Mouse (Mus musculus) midbrain, embryonic 15.5 days (tissue): ENCODE results near the gene Myb. TPM values are rescaled to one million over a fixed set of nuclear protein-coding genes. Genes with fewer than 3 reads are reported as not detected.

ENCODE experiments used
- ATAC-seq: fragments of 200-750 bp; cut with Nextera tagmentation; replicated peaks from 2 replicates; pipeline ENCODE4 v1.8.0; 2017; ENCODE audit warnings: moderate TSS enrichment
- H3K27ac ChIP-seq: fragments of 300-500 bp; sonication (generic); 2 replicates; pipeline ENCODE4 v1.5.1; 2015; ENCODE audit warnings: mild to moderate bottlenecking, inconsistent platforms
- H3K27me3 ChIP-seq: fragments of 300-500 bp; sonication (generic); replicated peaks from 2 replicates; pipeline ENCODE4 v1.6.1; 2015; ENCODE audit warnings: inconsistent platforms
- H3K36me3 ChIP-seq: fragments of 300-500 bp; sonication (generic); replicated peaks from 2 replicates; pipeline ENCODE4 v1.6.1; 2015; ENCODE audit warnings: inconsistent platforms
- H3K4me1 ChIP-seq: fragments of 300-500 bp; sonication (generic); 2 replicates; pipeline ENCODE4 v1.6.1; 2015; ENCODE audit warnings: inconsistent platforms
- H3K4me2 ChIP-seq: fragments of 300-500 bp; sonication (generic); 2 replicates; pipeline ENCODE4 v1.6.1; 2015; ENCODE audit warnings: inconsistent platforms, mild to moderate bottlenecking, moderate library complexity
- H3K4me3 ChIP-seq: fragments of 300-500 bp; sonication (generic); 2 replicates; pipeline ENCODE4 v1.5.1; 2015; ENCODE audit warnings: mild to moderate bottlenecking, inconsistent platforms
- H3K9ac ChIP-seq: fragments of 300-500 bp; sonication (generic); 2 replicates; pipeline ENCODE4 v1.6.1; 2015; ENCODE audit warnings: mild to moderate bottlenecking, inconsistent platforms
- H3K9me3 ChIP-seq: fragments of 300-500 bp; sonication (generic); 2 replicates; pipeline ENCODE4 v1.6.1; 2016; ENCODE audit warnings: inconsistent platforms
- WGBS: fragments of 180-500 bp; shearing (Covaris S2); methylation state at CpG from one replicate; pipeline ENCODE4 v1.1.7; 2015; ENCODE audit warnings: mixed read lengths; 5-methylcytosine and 5-hydroxymethylcytosine counted together
- polyA plus RNA-seq: library from polyadenylated mRNA; unstranded; fragments of >200 nt; fragmentation: Nextera tagmentation; extraction: Ambion mirVana; gene quantifications from 2 replicates; pipeline ENCODE4 v1.2.1, GENCODE M21; 2015

The Myb gene
- polyA plus RNA-seq, 1 experiment from 2014 or later, result 3.0 TPM

GRCm38 (mm10) chr10:21162124-21162523 lies 1.3 kb upstream of the Myb start:
- Histone ChIP-seq H3K36me3 (no peaks in the 10 kb centered on the region), H3K4me1 (peaks cover 20% of the 10 kb centered on the region), H3K9me3 (no peaks in the 10 kb centered on the region), H3K9ac (no peak overlapping the region), H3K4me3 (no peak overlapping the region), H3K27ac (no peak overlapping the region), H3K4me2 (peak overlapping the region; percentile 95; the same call in 1 of the 2 replicates), H3K27me3 (peaks cover 21% of the 10 kb centered on the region)
- ATAC-seq, result no peak
- 41% methylated on average over 3 of the region's 3 CpGs for WGBS

- H3K4me2 ChIP-seq, result peak overlapping the region; percentile 95
- peaks cover 21% of the 10 kb centered on the region for H3K27me3 ChIP-seq
- ATAC-seq, result peak; percentile 49
- H3K4me1 ChIP-seq, result peaks cover 20% of the 10 kb centered on the region
- H3K9ac ChIP-seq, result peak overlapping the region; percentile 82
- peak overlapping the region; percentile 86 for H3K4me3 ChIP-seq
- peak overlapping the region; percentile 61 for H3K27ac ChIP-seq
- H3K9me3 ChIP-seq, result no peaks in the 10 kb centered on the region
- WGBS, result 3% methylated on average over 20 of the region's 20 CpGs
- no peaks in the 10 kb centered on the region for H3K36me3 ChIP-seq
Observed at GRCm38 (mm10) chr10:21161359-21162094, 743 bp upstream of the Myb start.

- H3K4me3 ChIP-seq, result peak overlapping the region; percentile 86
- peaks cover 21% of the 10 kb centered on the region for H3K27me3 ChIP-seq
- H3K9me3 ChIP-seq, result no peaks in the 10 kb centered on the region
- H3K4me1 ChIP-seq, result peaks cover 20% of the 10 kb centered on the region
- ATAC-seq, result peak; percentile 53
- H3K36me3 ChIP-seq, result no peaks in the 10 kb centered on the region
- no peak overlapping the region for H3K27ac ChIP-seq
- under 1% methylated on average over 42 of the region's 44 CpGs for WGBS
- peak overlapping the region; percentile 82 for H3K9ac ChIP-seq
- H3K4me2 ChIP-seq, result peak overlapping the region; percentile 95
Observed at GRCm38 (mm10) chr10:21159697-21160394, 938 bp downstream of the Myb start.

- H3K4me3 ChIP-seq, result peak overlapping the region; percentile 86
- H3K27ac ChIP-seq, result no peak overlapping the region
- 0 out of 2 replicates have a peak, but pooled peaks have one; percentile 12 for ATAC-seq
- H3K4me2 ChIP-seq, result peak overlapping the region; percentile 95
- under 1% methylated on average over 35 of the region's 35 CpGs for WGBS
- peaks cover 21% of the 10 kb centered on the region for H3K27me3 ChIP-seq
- no peaks in the 10 kb centered on the region for H3K9me3 ChIP-seq
- H3K9ac ChIP-seq, result peak overlapping the region; percentile 33
- H3K36me3 ChIP-seq, result no peaks in the 10 kb centered on the region
- peaks cover 20% of the 10 kb centered on the region for H3K4me1 ChIP-seq
Observed at GRCm38 (mm10) chr10:21158918-21159443, 1.8 kb downstream of the Myb start.

GRCm38 (mm10) chr10:21158111-21158917 lies 2.5 kb downstream of the Myb start:
- WGBS, result 5% methylated on average over 19 of the region's 19 CpGs
- Histone ChIP-seq H3K27ac (no peak overlapping the region), H3K4me1 (peaks cover 20% of the 10 kb centered on the region), H3K36me3 (no peaks in the 10 kb centered on the region), H3K4me2 (peak overlapping the region; percentile 95), H3K27me3 (peaks cover 21% of the 10 kb centered on the region), H3K9ac (no peak overlapping the region), H3K4me3 (peak overlapping the region; percentile 86), H3K9me3 (no peaks in the 10 kb centered on the region)
- no peak for ATAC-seq

GRCm38 (mm10) chr10:21156953-21157499 lies 3.8 kb downstream of the Myb start:
- Histone ChIP-seq H3K36me3 (no peaks in the 10 kb centered on the region), H3K9ac (no peak overlapping the region), H3K4me1 (peaks cover 20% of the 10 kb centered on the region), H3K4me3 (no peak overlapping the region), H3K27me3 (peaks cover 15% of the 10 kb centered on the region), H3K27ac (no peak overlapping the region), H3K9me3 (no peaks in the 10 kb centered on the region), H3K4me2 (no peak overlapping the region)
- no peak for ATAC-seq
- WGBS, result 73% methylated on average over 5 of the region's 5 CpGs

GRCm38 (mm10) chr10:21156416-21156815 lies 4.4 kb downstream of the Myb start:
- 97% methylated on average over 3 of the region's 3 CpGs for WGBS
- Histone ChIP-seq H3K9ac (no peak overlapping the region), H3K27me3 (peaks cover 9% of the 10 kb centered on the region; the same call in 1 of the 2 replicates), H3K4me1 (peaks cover 14% of the 10 kb centered on the region), H3K9me3 (no peaks in the 10 kb centered on the region), H3K36me3 (no peaks in the 10 kb centered on the region), H3K4me3 (no peak overlapping the region), H3K4me2 (no peak overlapping the region), H3K27ac (no peak overlapping the region)
- no peak for ATAC-seq

- H3K4me1 ChIP-seq, result peaks cover 12% of the 10 kb centered on the region
- no peaks in the 10 kb centered on the region for H3K36me3 ChIP-seq
- H3K9ac ChIP-seq, result no peak overlapping the region
- peaks cover 9% of the 10 kb centered on the region; the same call in 1 of the 2 replicates for H3K27me3 ChIP-seq
- no peaks in the 10 kb centered on the region for H3K9me3 ChIP-seq
- no peak overlapping the region for H3K27ac ChIP-seq
- ATAC-seq, result no peak
- WGBS, result 89% methylated on average over 3 of the region's 3 CpGs
- no peak overlapping the region for H3K4me3 ChIP-seq
- H3K4me2 ChIP-seq, result no peak overlapping the region
Observed at GRCm38 (mm10) chr10:21154927-21155326, 5.9 kb downstream of the Myb start.

- no peak overlapping the region for H3K4me3 ChIP-seq
- no peak for ATAC-seq
- peaks cover 3% of the 10 kb centered on the region for H3K4me1 ChIP-seq
- no peak overlapping the region for H3K9ac ChIP-seq
- 92% methylated on average over 4 of the region's 4 CpGs for WGBS
- peaks cover 9% of the 10 kb centered on the region; the same call in 1 of the 2 replicates for H3K27me3 ChIP-seq
- no peak overlapping the region for H3K27ac ChIP-seq
- H3K4me2 ChIP-seq, result no peak overlapping the region
- no peaks in the 10 kb centered on the region for H3K36me3 ChIP-seq
- no peaks in the 10 kb centered on the region for H3K9me3 ChIP-seq
Observed at GRCm38 (mm10) chr10:21153433-21153832, 7.4 kb downstream of the Myb start.

GRCm38 (mm10) chr10:21152812-21153211 lies 8.0 kb downstream of the Myb start:
- ATAC-seq, result no peak
- Histone ChIP-seq H3K4me3 (no peak overlapping the region), H3K4me1 (no peaks in the 10 kb centered on the region; the same call in 1 of the 2 replicates), H3K9me3 (no peaks in the 10 kb centered on the region), H3K9ac (no peak overlapping the region), H3K27ac (no peak overlapping the region), H3K4me2 (no peak overlapping the region), H3K27me3 (peaks cover 4% of the 10 kb centered on the region; the same call in 1 of the 2 replicates), H3K36me3 (no peaks in the 10 kb centered on the region)
- 96% methylated on average over 5 of the region's 5 CpGs for WGBS

- ATAC-seq, result no peak
- no peaks in the 10 kb centered on the region for H3K36me3 ChIP-seq
- no peaks in the 10 kb centered on the region for H3K9me3 ChIP-seq
- H3K9ac ChIP-seq, result no peak overlapping the region
- H3K27ac ChIP-seq, result no peak overlapping the region
- H3K27me3 ChIP-seq, result no peaks in the 10 kb centered on the region
- H3K4me1 ChIP-seq, result no peaks in the 10 kb centered on the region
- no peak overlapping the region for H3K4me2 ChIP-seq
- H3K4me3 ChIP-seq, result no peak overlapping the region
Observed at GRCm38 (mm10) chr10:21151320-21151719, 9.5 kb downstream of the Myb start.
